Mouse (Mus musculus) spleen, adult 12 weeks (tissue): ENCODE data around the gene Gja6.

Source experiments
- DNase-seq: peaks from one replicate; pipeline ENCODE4 v3.0.0; 2022; ENCODE audit warnings: low spot score

The Gja6 gene

DNA sequence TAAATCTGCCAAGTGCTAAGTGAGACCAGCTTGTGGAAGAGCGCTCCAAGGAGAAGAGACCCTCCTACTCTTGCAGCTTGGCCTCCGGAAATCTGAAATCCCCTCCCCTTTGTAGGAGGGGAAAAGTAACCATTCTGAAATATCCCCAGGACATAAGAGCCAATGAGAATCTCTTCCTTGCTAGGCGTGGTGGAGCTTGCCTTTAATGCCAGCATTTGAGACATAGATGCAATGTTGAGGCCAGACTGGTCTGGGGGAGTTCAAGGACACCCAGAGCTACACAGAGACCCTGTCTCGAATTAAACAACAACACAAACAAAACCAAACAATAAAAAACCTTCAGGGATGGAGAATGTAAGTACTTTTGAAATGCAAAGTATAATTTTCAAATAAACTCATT, at the start of gene Gja6:
TSS of gene Gja6 (minus strand) at position 101 of the 400 bp plus-strand sequence.
- no peak for DNase-seq

- DNase-seq = no peak
Measured at GRCm38 (mm10) chrX:160949583-160949982, 42.7 kb upstream of the Gja6 start.

- DNase-seq = no peak
Measured at GRCm38 (mm10) chrX:160944722-160945121, 37.9 kb upstream of the Gja6 start.

GRCm38 (mm10) chrX:160935541-160935940, 28.7 kb upstream of the Gja6 start:
- no peak for DNase-seq

- DNase-seq = no peak
Measured at GRCm38 (mm10) chrX:160930656-160931055, 23.8 kb upstream of the Gja6 start.

DNA sequence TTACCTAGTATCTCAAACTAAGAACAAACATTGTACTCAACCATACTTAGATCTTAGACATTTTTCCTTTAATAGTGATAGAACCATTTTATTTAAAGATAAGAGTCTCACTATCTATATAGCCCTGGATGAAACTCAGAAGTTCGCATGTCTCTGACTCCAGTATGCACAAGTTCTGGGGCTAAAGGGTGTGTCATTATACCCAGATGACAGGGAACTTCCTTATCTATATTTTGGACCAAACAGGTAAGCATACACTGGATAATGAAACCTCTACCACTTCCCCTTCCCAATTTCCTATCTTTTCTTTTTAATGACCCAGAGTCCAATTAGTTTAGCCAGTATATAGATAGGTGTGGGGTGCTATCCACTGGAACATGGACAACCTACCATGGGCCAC, 22.0 kb upstream of the Gja6 start:
- DNase-seq = no peak

GRCm38 (mm10) chrX:160919022-160919637, 12.3 kb upstream of the Gja6 start:
- DNase-seq = no peak

GRCm38 (mm10) chrX:160906477-160906876, 375 bp downstream of the Gja6 start:
- no peak for DNase-seq

- DNase-seq = no peak
Measured at GRCm38 (mm10) chrX:160905913-160906312, 939 bp downstream of the Gja6 start.

DNA sequence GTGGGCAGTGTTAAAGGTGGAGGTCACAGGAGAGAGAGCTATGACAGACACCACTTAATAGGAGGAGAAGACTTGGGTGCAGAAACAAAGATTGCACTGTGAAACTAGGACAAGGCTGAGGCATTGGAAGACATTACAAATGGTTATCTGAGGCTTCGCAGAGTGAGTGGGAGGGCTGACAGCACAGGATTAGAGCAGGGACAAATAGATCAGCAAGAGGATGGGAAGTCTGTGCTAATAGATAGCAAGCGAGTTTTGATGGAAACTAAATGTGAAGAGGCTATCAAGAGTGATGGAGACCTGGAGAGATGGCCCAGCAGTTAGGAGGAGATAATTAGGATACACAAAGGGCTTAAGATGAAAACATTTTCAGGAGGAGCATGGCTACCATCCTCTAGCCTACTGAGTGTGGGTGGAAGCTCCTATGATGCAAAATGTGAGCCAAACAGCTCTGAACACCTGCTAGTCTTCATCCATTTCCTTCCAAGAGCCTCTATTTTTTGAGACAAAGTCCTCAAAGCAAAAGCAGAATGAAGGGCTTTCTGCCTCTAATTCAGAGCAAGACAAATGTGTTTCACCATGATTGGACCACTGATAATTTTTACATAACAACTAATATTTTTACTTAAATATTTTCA, 1.7 kb downstream of the Gja6 start:
- DNase-seq = no peak

- no peak for DNase-seq
Measured at GRCm38 (mm10) chrX:160901118-160901517, 5.7 kb downstream of the Gja6 start.

- DNase-seq = no peak
Measured at GRCm38 (mm10) chrX:160892077-160892476, 14.8 kb downstream of the Gja6 start.

- DNase-seq = no peak
Measured at GRCm38 (mm10) chrX:160886301-160886700, 20.6 kb downstream of the Gja6 start.

DNA sequence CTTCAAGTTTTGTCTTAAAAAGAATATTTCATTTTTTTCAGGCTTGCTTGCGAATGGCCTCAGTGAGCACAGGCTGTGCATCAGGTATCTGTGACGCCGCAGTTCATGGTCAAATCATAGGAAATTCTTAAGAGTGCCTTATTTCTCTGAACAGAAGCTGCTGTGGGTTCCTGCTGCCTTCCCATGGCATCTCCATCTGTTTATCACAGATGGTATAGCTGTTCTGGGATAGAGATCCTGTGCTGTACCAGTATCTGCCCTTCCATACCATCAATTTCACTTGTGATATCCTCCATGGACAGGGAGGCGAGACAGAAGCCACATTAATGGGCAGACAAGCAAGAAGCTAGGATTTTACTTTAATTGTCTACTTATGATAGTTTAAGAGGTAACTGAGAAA, 40.3 kb downstream of the Gja6 start:
- DNase-seq = no peak

GRCm38 (mm10) chrX:160865022-160865421, 41.8 kb downstream of the Gja6 start:
- no peak for DNase-seq

DNA sequence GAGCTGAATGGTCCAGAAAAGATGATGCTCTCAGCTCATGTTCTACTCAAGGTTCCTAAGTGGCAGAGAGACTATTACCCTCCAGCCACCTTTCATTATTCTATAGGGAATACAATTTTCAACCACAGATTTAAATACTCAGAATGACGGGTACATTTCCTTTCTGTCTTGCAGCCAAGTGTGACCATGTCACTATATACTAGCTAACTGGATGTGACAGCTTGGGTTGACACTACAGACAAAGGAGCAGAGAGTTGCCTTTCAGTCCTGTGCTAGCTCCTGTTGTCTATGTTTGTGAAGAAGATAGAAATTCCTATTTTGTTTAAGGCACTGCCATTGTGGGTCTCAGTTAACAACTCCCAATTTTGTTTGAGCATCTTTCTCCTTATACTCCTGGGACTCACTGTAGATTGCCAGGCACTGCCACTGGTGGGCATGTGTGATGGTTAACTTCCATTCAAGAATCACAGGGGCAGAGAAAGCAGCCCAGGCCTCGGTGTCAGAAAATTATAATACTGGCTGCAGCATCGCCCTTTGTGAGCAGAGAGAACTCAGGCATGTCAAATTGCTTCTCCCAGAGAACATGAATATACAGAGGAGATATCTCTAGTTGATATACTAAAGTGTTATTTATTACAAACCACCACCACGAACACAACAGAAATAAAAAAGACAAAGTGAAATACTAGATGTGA, 43.0 kb downstream of the Gja6 start:
- no peak for DNase-seq
